ENCODE assay signal across 10 mouse cellular contexts in the genomic region with DNA sequence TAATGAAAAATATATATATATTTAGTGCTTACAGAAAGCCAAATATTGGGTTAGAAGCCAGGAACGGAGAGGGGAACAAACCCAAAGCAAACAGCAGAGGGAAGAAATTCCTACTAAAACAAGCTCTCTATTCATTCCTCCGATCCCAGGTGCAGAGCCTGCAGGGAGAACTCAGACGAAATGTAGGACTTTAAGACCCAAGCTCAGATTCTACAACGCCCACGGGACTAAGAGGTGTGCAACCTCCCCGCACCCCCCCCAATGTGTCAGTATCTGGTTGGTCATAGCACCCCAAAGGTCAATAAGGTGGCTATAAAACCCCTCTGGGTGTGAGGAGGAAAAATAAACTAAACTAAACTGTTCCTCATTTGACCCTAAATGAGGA.
DNase-seq lines count a peak whose midpoint lies in the region; ATAC-seq lines count a peak whose summit lies in the region.
"Had no signal": no experiment of that assay in that cellular context is flagged by ENCODE, and none has a peak within 500 bp of the region (broad histone marks: within the 10 kb centered on the region; RNA-seq: fewer than 3 reads in every experiment).

No protein-coding gene starts in this region.

- H3K27ac ChIP-seq in heart, embryonic 14.5 days (replicated peaks in 1 of 2; ENCODE audit: control insufficient read depth in 1 of 2, insufficient read depth in 1 of 2, low read depth in 2 of 2, low read length in 2 of 2) = no peak overlapping the region
- H3K27ac ChIP-seq in midbrain, embryonic 14.5 days (replicated peaks; ENCODE audit: low read depth, low read length) = no peak overlapping the region
- H3K27ac ChIP-seq in midbrain, embryonic 10.5 days (replicated peaks) = no peak overlapping the region
- H3K27ac ChIP-seq in limb, embryonic 12.5 days = peak overlapping the region; percentile 93
- H3K27ac ChIP-seq: liver, embryonic 13.5 days had no signal

- ATAC-seq in heart, embryonic 14.5 days (ENCODE audit: insufficient number of reproducible peaks, insufficient read depth, low FRiP score, low read depth) = no peak
- ATAC-seq in midbrain, embryonic 14.5 days (ENCODE audit: low FRiP score, low TSS enrichment) = no peak
- ATAC-seq in limb, embryonic 12.5 days (ENCODE audit: insufficient number of reproducible peaks, insufficient read depth, low FRiP score, low TSS enrichment, low read depth) = peak; percentile 77

- no peaks in the 10 kb centered on the region for H3K9me3 ChIP-seq in heart, embryonic 14.5 days (ENCODE audit: control insufficient read depth, low read length)
- no peaks in the 10 kb centered on the region for H3K9me3 ChIP-seq in midbrain, embryonic 14.5 days (ENCODE audit: control insufficient read depth, low read length)
- H3K9me3 ChIP-seq in midbrain, embryonic 10.5 days (replicated peaks) = no peaks in the 10 kb centered on the region
- H3K9me3 ChIP-seq in limb, embryonic 12.5 days = no peaks in the 10 kb centered on the region
- H3K9me3 ChIP-seq: liver, embryonic 13.5 days had no signal

- no peaks in the 10 kb centered on the region for H3K36me3 ChIP-seq in heart, embryonic 14.5 days (ENCODE audit: control insufficient read depth, insufficient read depth, low read length)
- no peaks in the 10 kb centered on the region for H3K36me3 ChIP-seq in midbrain, embryonic 14.5 days (ENCODE audit: control insufficient read depth, insufficient read depth, low read length)
- no peaks in the 10 kb centered on the region for H3K36me3 ChIP-seq in midbrain, embryonic 10.5 days
- H3K36me3 ChIP-seq in limb, embryonic 12.5 days = no peaks in the 10 kb centered on the region
- H3K36me3 ChIP-seq: liver, embryonic 13.5 days had no signal

- H3K27me3 ChIP-seq in heart, embryonic 14.5 days (ENCODE audit: control insufficient read depth, insufficient read depth, low read length) = no peaks in the 10 kb centered on the region
- H3K27me3 ChIP-seq in midbrain, embryonic 14.5 days (ENCODE audit: control insufficient read depth, insufficient read depth, low read length) = no peaks in the 10 kb centered on the region
- peaks cover 14% of the 10 kb centered on the region for H3K27me3 ChIP-seq in midbrain, embryonic 10.5 days (ENCODE audit: low read depth, poor library complexity, severe bottlenecking)
- H3K27me3 ChIP-seq in limb, embryonic 12.5 days = no peaks in the 10 kb centered on the region

- WGBS in heart, embryonic 14.5 days = 54% methylated on average over 6 of the region's 6 CpGs
- WGBS in midbrain, embryonic 14.5 days = 61% methylated on average over 6 of the region's 6 CpGs
- WGBS in midbrain, embryonic 10.5 days = 49% methylated on average over 6 of the region's 6 CpGs
- 15% methylated on average over 6 of the region's 6 CpGs for WGBS in limb, embryonic 12.5 days

- peaks cover 13% of the 10 kb centered on the region in 2 experiments; a peak in 3 of 4 replicates for H3K4me1 ChIP-seq in heart, embryonic 14.5 days (ENCODE audit: control insufficient read depth in 2 of 2, insufficient read depth in 2 of 2, low read length in 2 of 2)
- H3K4me1 ChIP-seq in midbrain, embryonic 14.5 days (ENCODE audit: control insufficient read depth, insufficient read depth, low read length) = no peaks in the 10 kb centered on the region
- peaks cover 15% of the 10 kb centered on the region for H3K4me1 ChIP-seq in midbrain, embryonic 10.5 days
- peaks cover 33% of the 10 kb centered on the region for H3K4me1 ChIP-seq in limb, embryonic 12.5 days (replicated peaks)

- peak overlapping the region; percentile 46 for H3K4me2 ChIP-seq in heart, embryonic 14.5 days (ENCODE audit: low read length)
- H3K4me2 ChIP-seq in midbrain, embryonic 14.5 days (ENCODE audit: low read length) = 0 out of 2 replicates have a peak overlapping the region, but pooled peaks have one; percentile 8
- H3K4me2 ChIP-seq in limb, embryonic 12.5 days = peak overlapping the region; percentile 48
- H3K4me2 ChIP-seq: liver, embryonic 13.5 days had no signal

- H3K4me3 ChIP-seq in heart, embryonic 14.5 days (ENCODE audit: control insufficient read depth in 1 of 2, insufficient read depth in 1 of 2, low read depth in 1 of 2, low read length in 2 of 2) = no peak overlapping the region
- H3K4me3 ChIP-seq in midbrain, embryonic 14.5 days (replicated peaks; ENCODE audit: low read depth, low read length) = no peak overlapping the region
- no peak overlapping the region for H3K4me3 ChIP-seq in midbrain, embryonic 10.5 days
- peak overlapping the region; percentile 8; the same call in 1 of the 2 replicates for H3K4me3 ChIP-seq in limb, embryonic 12.5 days (replicated peaks)
- H3K4me3 ChIP-seq: erythroblast, embryonic 14.5 days; liver, embryonic 13.5 days had no signal

- H3K9ac ChIP-seq in heart, embryonic 14.5 days (ENCODE audit: low read length) = no peak overlapping the region
- H3K9ac ChIP-seq in midbrain, embryonic 14.5 days (replicated peaks; ENCODE audit: low read length) = no peak overlapping the region
- H3K9ac ChIP-seq in limb, embryonic 12.5 days (replicated peaks) = no peak overlapping the region
- H3K9ac ChIP-seq: liver, embryonic 13.5 days had no signal

- no peak for DNase-seq in heart, adult 11 months
- no peak for DNase-seq in midbrain, embryonic 14.5 days
- no peak for DNase-seq in midbrain, embryonic 10.5 days (ENCODE audit: low spot score)
- DNase-seq in adrenal gland, adult 18-20 months (ENCODE audit: low spot score in 2 of 2) = no peak
- no peak for DNase-seq in ovary, adult 18-20 months (ENCODE audit: low spot score)
- DNase-seq in cerebellum, adult 9-10 months = no peak
- DNase-seq: liver, embryonic 13.5 days had no signal
